ENCODE assay signal across 7 mouse cellular contexts in the genomic region with DNA sequence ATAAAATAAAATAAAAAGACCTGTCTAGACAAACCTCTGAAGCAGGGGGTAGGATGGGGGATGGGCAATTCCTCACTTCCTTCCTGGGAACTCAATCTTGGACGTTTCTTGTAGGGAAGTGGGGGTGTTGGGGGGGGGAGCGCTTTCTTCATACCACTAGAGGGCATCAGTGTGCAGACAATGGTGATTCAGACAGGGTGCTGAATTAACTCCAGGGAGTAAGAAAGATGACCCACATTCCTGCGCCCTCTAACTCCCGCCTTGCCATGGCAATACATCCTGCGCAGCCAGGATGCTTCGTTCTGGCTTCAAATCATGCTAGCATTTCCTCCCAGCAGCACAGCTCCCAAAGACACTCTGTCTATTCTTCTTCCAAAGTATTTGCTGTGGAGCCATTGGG.
A peak's percentile ranks its signal among the peaks of the same experiment; 100 is the strongest.
DNase-seq lines count a peak whose midpoint lies in the region; ATAC-seq lines count a peak whose summit lies in the region.

No protein-coding gene starts in this region.

- no peak for ATAC-seq in hindbrain, embryonic 11.5 days (ENCODE audit: low FRiP score)
- ATAC-seq in hindbrain, embryonic 12.5 days (ENCODE audit: low FRiP score) = no peak

- H3K27ac ChIP-seq in hindbrain, embryonic 11.5 days (ENCODE audit: low read depth, low read length) = no peak overlapping the region
- no peak overlapping the region for H3K27ac ChIP-seq in hindbrain, embryonic 12.5 days

- H3K4me1 ChIP-seq in hindbrain, embryonic 11.5 days (replicated peaks; ENCODE audit: control insufficient read depth, insufficient read depth, low read length) = no peaks in the 10 kb centered on the region
- H3K4me1 ChIP-seq in hindbrain, embryonic 12.5 days = no peaks in the 10 kb centered on the region

- 20% methylated on average over 6 of the region's 6 CpGs for whole genome bisulfite sequencing in hindbrain, embryonic 11.5 days
- WGBS in hindbrain, embryonic 12.5 days = 20% methylated on average over 6 of the region's 6 CpGs

- no peaks in the 10 kb centered on the region for H3K27me3 ChIP-seq in hindbrain, embryonic 11.5 days (ENCODE audit: control insufficient read depth, insufficient read depth, low read length)
- no peaks in the 10 kb centered on the region for H3K27me3 ChIP-seq in hindbrain, embryonic 12.5 days

- H3K4me3 ChIP-seq in hindbrain, embryonic 11.5 days (ENCODE audit: low read depth, low read length) = no peak overlapping the region
- H3K4me3 ChIP-seq in hindbrain, embryonic 12.5 days = no peak overlapping the region

- no peaks in the 10 kb centered on the region for H3K36me3 ChIP-seq in hindbrain, embryonic 11.5 days (ENCODE audit: control insufficient read depth, insufficient read depth, low read length)
- H3K36me3 ChIP-seq in hindbrain, embryonic 12.5 days = no peaks in the 10 kb centered on the region

- H3K9me3 ChIP-seq in hindbrain, embryonic 11.5 days (ENCODE audit: control insufficient read depth, low read length) = no peaks in the 10 kb centered on the region
- no peaks in the 10 kb centered on the region for H3K9me3 ChIP-seq in hindbrain, embryonic 12.5 days (replicated peaks)

- peak; percentile 41 for DNase-seq in hindbrain, embryonic 11.5 days (ENCODE audit: low spot score)
- peak; percentile 8 for DNase-seq in right cerebral cortex, adult 18-20 months
- DNase-seq in right cerebral cortex, postnatal 36 days (ENCODE audit: low spot score in 2 of 2) = no peak
- DNase-seq in embryo, embryonic 11.5 days (ENCODE audit: low read depth, low spot score) = peak; percentile 19
- peak; percentile 21 for DNase-seq in retina, postnatal 7 days (ENCODE audit: low read depth, low spot score)
- no peak for DNase-seq in heart, adult 9 months (ENCODE audit: low spot score in 2 of 2)

- no peak overlapping the region for H3K4me2 ChIP-seq in hindbrain, embryonic 11.5 days (replicated peaks; ENCODE audit: low read depth, low read length)
- H3K4me2 ChIP-seq in hindbrain, embryonic 12.5 days (replicated peaks) = no peak overlapping the region

- H3K9ac ChIP-seq in hindbrain, embryonic 11.5 days (ENCODE audit: low read depth, low read length) = no peak overlapping the region
- H3K9ac ChIP-seq in hindbrain, embryonic 12.5 days = no peak overlapping the region

Comparison
In these comparisons a context has a peak if more than half of its experiments do, and no peak if none do; other contexts are left out.
1. DNase-seq: peak in hindbrain, embryonic 11.5 days (single experiment), right cerebral cortex, adult 18-20 months (single experiment), embryo, embryonic 11.5 days (single experiment) and retina, postnatal 7 days (single experiment); none in right cerebral cortex, postnatal 36 days (0 of 2) and heart, adult 9 months (0 of 2).